Mouse (Mus musculus): ENCODE results near the gene Llgl2.

Gene Llgl2

GRCm38 (mm10) chr11:115877174-115877755 lies 53.4 kb downstream of the Llgl2 start:
- no peak for DNase-seq (ENCODE audit: low spot score)

GRCm38 (mm10) chr11:115878071-115878470 lies 54.2 kb downstream of the Llgl2 start:
- no peak for DNase-seq (ENCODE audit: low spot score)

GRCm38 (mm10) chr11:115881002-115881401 lies 57.2 kb downstream of the Llgl2 start:
- DNase-seq (ENCODE audit: low spot score) = no peak

GRCm38 (mm10) chr11:115883251-115883650 lies 59.4 kb downstream of the Llgl2 start:
- no peak for DNase-seq (ENCODE audit: low spot score)

GRCm38 (mm10) chr11:115884361-115884760 lies 60.5 kb downstream of the Llgl2 start:
- DNase-seq (ENCODE audit: low spot score) = no peak

GRCm38 (mm10) chr11:115885281-115885680 lies 61.4 kb downstream of the Llgl2 start:
- no peak for DNase-seq (ENCODE audit: low spot score)

- DNase-seq (ENCODE audit: low spot score) = no peak
Observed at GRCm38 (mm10) chr11:115886446-115886845, 62.6 kb downstream of the Llgl2 start.

GRCm38 (mm10) chr11:115888020-115888419 lies 64.2 kb downstream of the Llgl2 start:
- DNase-seq (ENCODE audit: low spot score) = no peak

GRCm38 (mm10) chr11:115889159-115889558 lies 65.3 kb downstream of the Llgl2 start:
- DNase-seq (ENCODE audit: low spot score) = no peak

- DNase-seq (ENCODE audit: low spot score) = no peak
Observed at GRCm38 (mm10) chr11:115892213-115892612, 68.4 kb downstream of the Llgl2 start.

GRCm38 (mm10) chr11:115893071-115893470 lies 69.2 kb downstream of the Llgl2 start:
- no peak for DNase-seq (ENCODE audit: low spot score)

- DNase-seq (ENCODE audit: low spot score) = no peak
Observed at GRCm38 (mm10) chr11:115894755-115895520, 71.1 kb downstream of the Llgl2 start.

- DNase-seq (ENCODE audit: low spot score) = no peak
Observed at GRCm38 (mm10) chr11:115898446-115898845, 74.6 kb downstream of the Llgl2 start.

GRCm38 (mm10) chr11:115898886-115899285 lies 75.0 kb downstream of the Llgl2 start:
- no peak for DNase-seq (ENCODE audit: low spot score)

- DNase-seq (ENCODE audit: low spot score) = peak; percentile 35
Observed at GRCm38 (mm10) chr11:115899486-115900266, 75.8 kb downstream of the Llgl2 start, which contains the start of gene Smim5. Gene Smim5 (plus strand): TSS chr11:115899966.

- no peak for DNase-seq (ENCODE audit: low spot score)
Observed at GRCm38 (mm10) chr11:115900561-115901337, 76.9 kb downstream of the Llgl2 start.

GRCm38 (mm10) chr11:115901338-115902161 lies 77.7 kb downstream of the Llgl2 start:
- DNase-seq (ENCODE audit: low spot score) = no peak

GRCm38 (mm10) chr11:115902177-115902576 lies 78.3 kb downstream of the Llgl2 start:
- DNase-seq (ENCODE audit: low spot score) = no peak

- DNase-seq (ENCODE audit: low spot score) = no peak
Observed at GRCm38 (mm10) chr11:115902831-115903230, 79.0 kb downstream of the Llgl2 start.

GRCm38 (mm10) chr11:115903384-115904230 lies 79.8 kb downstream of the Llgl2 start:
- DNase-seq (ENCODE audit: low spot score) = no peak
